In the genomic region with DNA sequence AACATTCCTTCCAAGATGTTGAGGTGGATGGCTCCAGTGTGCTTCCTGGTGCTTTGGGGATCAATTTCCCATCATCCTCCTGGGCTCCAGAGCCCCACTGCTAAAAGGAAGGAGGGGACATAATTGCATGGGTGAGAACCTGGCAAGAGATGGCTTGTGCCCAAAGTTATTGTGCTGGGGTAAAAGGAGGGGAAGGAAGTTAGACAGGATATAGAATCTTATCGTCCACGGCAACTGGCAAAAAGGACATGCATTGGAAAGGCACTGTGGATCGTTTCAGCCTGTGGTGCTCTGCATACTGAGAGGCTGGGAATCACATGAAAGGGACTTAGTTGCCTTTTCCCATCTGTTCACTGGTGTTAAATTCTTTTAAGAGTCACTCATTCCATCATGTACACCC, we compare ENCODE assay signal across 20 mouse cellular contexts.
"Had no signal": no experiment of that assay in that cellular context is flagged by ENCODE, and none has a peak within 500 bp of the region (broad histone marks: within the 10 kb centered on the region; RNA-seq: fewer than 3 reads in every experiment).

No protein-coding gene starts in this region.

- H3K4me3 ChIP-seq: kidney, embryonic 15.5 days; liver, embryonic 12.5 days; liver, embryonic 15.5 days; lung, embryonic 15.5 days; midbrain, embryonic 12.5 days; midbrain, embryonic 15.5 days; neural tube, embryonic 13.5 days; stomach, embryonic 15.5 days had no signal

- ATAC-seq: intestine, postnatal 0 days; liver, embryonic 12.5 days; midbrain, embryonic 15.5 days had no signal

- H3K9ac ChIP-seq: kidney, embryonic 15.5 days; liver, embryonic 12.5 days; liver, embryonic 15.5 days; lung, embryonic 15.5 days; midbrain, embryonic 12.5 days; midbrain, embryonic 15.5 days; neural tube, embryonic 13.5 days; stomach, embryonic 15.5 days had no signal

- H3K4me2 ChIP-seq: kidney, embryonic 15.5 days; liver, embryonic 12.5 days; liver, embryonic 15.5 days; lung, embryonic 15.5 days; midbrain, embryonic 12.5 days; midbrain, embryonic 15.5 days; neural tube, embryonic 13.5 days; stomach, embryonic 15.5 days had no signal

- DNase-seq: kidney, adult 2 months; kidney, postnatal 10 days; kidney, postnatal 36 days; layer of hippocampus, adult 9-11 months; liver; lung, adult 18-20 months; retina, postnatal 1 day; right cerebral cortex, postnatal 25 days; spleen, adult 18-20 months; thymus, postnatal 25 days had no signal

- H3K36me3 ChIP-seq: kidney, embryonic 15.5 days; liver, embryonic 12.5 days; liver, embryonic 15.5 days; lung, embryonic 15.5 days; midbrain, embryonic 12.5 days; midbrain, embryonic 15.5 days; neural tube, embryonic 13.5 days; stomach, embryonic 15.5 days had no signal

- H3K9me3 ChIP-seq: kidney, embryonic 15.5 days; liver, embryonic 12.5 days; liver, embryonic 15.5 days; lung, embryonic 15.5 days; midbrain, embryonic 12.5 days; midbrain, embryonic 15.5 days; neural tube, embryonic 13.5 days; stomach, embryonic 15.5 days had no signal

- H3K27ac ChIP-seq: kidney, embryonic 15.5 days; liver, embryonic 12.5 days; liver, embryonic 15.5 days; lung, embryonic 15.5 days; macrophage; midbrain, embryonic 12.5 days; midbrain, embryonic 15.5 days; neural tube, embryonic 13.5 days; stomach, embryonic 15.5 days had no signal

- H3K27me3 ChIP-seq: kidney, embryonic 15.5 days; liver, embryonic 12.5 days; liver, embryonic 15.5 days; lung, embryonic 15.5 days; midbrain, embryonic 12.5 days; midbrain, embryonic 15.5 days; neural tube, embryonic 13.5 days; stomach, embryonic 15.5 days had no signal

- H3K4me1 ChIP-seq: liver, embryonic 12.5 days; liver, embryonic 15.5 days; midbrain, embryonic 15.5 days; stomach, embryonic 15.5 days had no signal
